Mouse (Mus musculus): ENCODE measurements around the gene Dner.

Gene Dner

DNA sequence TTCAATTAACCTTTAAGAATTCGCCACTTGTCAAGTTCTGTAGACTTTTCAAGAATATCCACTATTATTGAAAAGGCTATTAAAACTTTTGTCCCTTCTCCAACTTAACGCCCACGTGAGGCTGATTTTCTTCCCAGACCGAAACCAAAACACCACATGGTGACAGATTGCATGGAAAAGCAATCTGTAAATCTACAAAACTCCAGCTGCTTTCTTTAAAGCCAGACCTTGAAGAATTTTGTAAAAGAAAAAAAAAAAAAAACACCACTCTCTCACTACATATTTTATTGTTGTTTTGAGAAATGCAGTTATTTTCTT is 173.1 kb downstream of the Dner start:
- DNase-seq = no peak

- DNase-seq = no peak
These were observed 173.6 kb downstream of the Dner start for GRCm38 (mm10) chr1:84522256-84522962.

DNA sequence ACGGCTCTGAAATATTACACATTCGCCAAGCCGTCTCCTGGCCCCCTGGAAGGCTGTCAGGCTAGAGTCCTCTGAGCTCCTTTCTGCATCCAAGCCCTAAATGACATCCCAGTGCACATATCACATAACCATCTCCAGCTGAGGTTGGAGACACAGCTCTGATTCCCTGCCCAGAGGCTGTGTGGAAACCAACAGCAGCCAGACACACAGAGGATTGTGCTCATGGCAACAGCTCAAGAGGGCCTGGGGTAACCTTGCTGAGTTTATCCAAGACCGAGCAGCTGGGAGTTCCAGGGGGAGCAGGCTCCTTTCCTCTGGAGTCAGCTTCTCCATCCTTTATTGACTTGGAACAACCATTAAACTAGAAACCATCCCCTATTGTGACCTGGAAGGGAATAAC is 177.7 kb downstream of the Dner start:
- no peak for DNase-seq

- no peak for DNase-seq
These were observed 182.8 kb downstream of the Dner start for GRCm38 (mm10) chr1:84513201-84513600.

- no peak for DNase-seq
These were observed 187.5 kb downstream of the Dner start for GRCm38 (mm10) chr1:84508510-84508909.

DNA sequence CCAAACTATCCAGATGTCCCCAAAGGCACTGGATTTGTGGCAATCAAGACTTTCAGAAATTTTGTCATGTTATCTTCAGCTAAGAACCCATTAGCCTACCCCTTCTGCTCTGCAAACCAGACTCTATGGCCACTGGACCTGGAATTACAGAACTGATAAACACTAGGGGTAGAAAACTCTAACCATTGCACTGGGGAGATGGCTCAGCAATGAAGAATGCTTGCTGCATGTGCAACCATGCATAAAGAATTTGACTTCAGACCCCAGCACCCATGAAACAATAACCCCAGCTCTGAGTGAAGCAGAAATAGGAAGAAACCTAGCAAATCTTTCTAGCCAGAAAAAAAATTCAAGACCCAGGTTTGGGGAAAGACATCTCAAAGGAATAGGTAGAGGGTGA is 188.5 kb downstream of the Dner start:
- DNase-seq = no peak

DNA sequence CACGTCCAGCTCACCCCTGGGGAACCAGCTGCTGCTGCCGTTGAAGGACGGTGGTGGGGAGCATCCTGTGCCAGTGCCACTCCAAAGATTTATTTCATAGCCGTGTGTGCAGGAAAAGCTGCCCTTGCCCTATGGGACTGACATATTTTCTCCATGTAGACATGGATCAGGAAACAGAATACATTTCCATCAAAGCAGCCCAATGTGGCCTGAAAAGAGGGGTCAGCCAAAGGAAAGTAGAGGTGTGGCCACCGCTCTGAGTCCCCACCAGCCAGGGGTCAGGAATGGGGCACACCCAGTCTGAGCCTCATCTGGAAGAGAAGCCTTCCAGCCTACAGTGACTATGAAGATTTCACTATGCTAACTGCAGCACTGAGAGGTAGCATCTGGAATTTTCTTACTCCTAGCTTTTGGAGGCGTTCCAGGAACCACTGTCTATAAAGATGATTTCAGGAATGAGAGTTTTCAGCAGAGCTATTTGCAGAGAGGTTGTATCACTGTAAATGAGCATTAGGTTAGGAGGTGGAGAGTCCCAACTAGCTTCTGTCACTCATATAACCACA is 189.0 kb downstream of the Dner start:
- no peak for DNase-seq

DNA sequence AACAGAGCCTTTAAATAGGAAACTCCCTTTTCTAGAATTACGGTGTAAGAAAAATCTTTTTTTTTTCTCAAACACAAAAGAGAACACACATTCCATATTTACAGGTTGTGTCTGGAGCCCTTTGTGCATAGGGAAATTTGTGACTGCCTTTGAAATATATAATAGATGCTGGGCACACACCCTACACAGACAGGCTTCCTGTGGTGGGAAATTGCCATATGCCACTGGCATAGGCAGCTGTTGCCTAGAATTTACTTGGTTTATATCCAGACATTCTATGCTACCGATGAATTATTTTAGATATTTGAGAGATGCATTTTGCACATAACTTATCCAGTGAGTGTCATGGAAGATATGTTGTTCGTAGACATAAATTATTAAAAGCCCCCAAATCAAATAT is 195.3 kb downstream of the Dner start:
- DNase-seq = no peak

GRCm38 (mm10) chr1:84491732-84492131 is 204.3 kb downstream of the Dner start:
- no peak for DNase-seq

- no peak for DNase-seq
These were observed 207.5 kb downstream of the Dner start for GRCm38 (mm10) chr1:84488546-84488945.

DNA sequence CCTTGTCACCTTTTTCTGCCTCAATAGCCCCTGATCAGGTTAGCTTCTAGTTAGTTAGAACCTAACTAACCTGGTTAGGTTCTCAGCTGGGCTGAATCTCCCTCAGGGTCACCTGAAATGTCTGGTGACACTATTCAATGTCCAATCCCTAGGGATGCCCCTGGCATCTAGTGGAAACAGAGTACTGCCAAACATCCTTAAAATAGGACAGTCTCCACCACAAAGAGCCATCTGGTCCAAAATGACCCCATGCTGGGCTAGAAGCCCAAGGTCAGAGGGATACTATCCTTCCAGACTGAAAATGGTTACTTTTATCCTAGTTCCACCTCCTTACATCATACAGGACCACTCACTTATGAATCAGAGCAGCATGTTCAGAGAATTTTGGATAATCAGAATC is 211.0 kb downstream of the Dner start:
- DNase-seq = peak; percentile 60

- no peak for DNase-seq
These were observed 211.4 kb downstream of the Dner start for GRCm38 (mm10) chr1:84484577-84484976.

DNA sequence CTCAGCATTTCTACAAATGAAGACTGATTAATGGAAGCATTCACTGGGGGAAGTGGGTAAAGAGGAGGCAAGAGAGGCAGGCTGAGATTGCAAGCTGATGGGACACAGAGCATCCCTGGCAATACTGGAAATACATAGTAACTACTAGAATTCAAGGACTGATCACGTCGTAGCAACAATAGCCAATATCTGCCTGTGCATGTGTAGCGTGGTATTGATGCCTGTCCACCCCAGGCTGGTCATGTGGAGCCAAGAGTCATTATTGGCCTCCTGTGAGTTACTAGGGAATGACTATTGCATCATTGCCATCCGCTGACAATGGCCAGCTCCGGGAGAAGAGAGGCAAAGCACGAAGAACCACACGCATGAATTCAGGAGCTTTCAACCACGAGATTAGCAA is 216.0 kb downstream of the Dner start:
- DNase-seq = no peak

- DNase-seq = no peak
These were observed 221.7 kb downstream of the Dner start for GRCm38 (mm10) chr1:84474274-84474673.

GRCm38 (mm10) chr1:84472260-84472659 is 223.8 kb downstream of the Dner start:
- no peak for DNase-seq

GRCm38 (mm10) chr1:84470342-84470741 is 225.7 kb downstream of the Dner start:
- DNase-seq = no peak

DNA sequence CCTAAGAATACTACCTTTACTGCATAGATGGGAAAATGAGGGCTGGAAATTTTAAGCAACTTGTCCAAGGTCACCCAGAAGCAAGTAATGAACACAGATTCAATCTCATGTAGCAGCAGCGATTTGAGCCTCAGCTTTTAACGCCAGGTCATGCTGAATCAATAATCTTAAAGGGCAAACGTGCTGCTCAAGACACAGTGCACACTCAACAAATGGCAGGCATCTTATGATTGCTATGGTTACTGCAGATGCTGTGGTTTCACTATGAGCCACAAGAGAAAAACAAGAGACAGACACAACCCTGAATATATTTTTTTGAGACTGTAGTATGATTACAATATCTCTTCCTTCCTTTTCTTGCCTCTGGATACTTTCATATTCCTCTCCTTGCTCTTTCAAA is 228.4 kb downstream of the Dner start:
- DNase-seq = no peak

GRCm38 (mm10) chr1:84464761-84465160 is 231.3 kb downstream of the Dner start:
- no peak for DNase-seq

DNA sequence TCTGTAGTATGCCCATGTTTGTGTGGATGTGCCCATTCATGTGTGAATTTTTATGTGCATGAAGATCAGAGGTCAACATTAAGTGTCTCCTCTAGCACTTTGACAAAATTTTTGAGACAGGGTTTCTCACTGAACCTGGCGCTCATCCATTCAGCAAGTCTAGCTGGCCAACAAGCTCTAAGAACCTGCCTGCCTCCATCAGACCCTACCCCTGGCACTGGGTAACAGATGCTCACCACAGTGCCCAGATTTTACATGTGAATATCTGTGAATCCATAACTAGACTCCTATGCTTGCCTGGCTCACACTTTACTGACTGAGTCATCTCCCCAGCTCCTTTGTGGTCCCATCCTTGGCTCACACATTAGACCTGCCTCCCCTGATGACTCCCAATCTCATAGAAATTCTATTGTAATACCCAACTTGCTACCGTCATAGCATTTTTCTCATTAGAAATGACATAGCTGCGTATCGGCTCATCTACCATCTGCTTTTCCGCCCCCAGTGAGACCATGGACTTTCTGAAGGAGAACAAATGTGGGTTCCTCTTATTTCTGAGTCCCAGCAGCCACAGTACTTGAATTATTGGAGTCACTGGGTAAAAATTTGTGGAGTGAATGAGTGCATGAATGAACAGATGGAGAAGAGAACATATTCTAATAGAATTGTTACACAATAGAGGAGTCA is 231.9 kb downstream of the Dner start:
- no peak for DNase-seq

- DNase-seq = no peak
These were observed 246.3 kb downstream of the Dner start for GRCm38 (mm10) chr1:84449566-84450278.

- no peak for DNase-seq
These were observed 252.4 kb downstream of the Dner start for GRCm38 (mm10) chr1:84443640-84444039.

GRCm38 (mm10) chr1:84443050-84443449 is 253.0 kb downstream of the Dner start:
- DNase-seq = no peak

GRCm38 (mm10) chr1:84441419-84441818 is 254.6 kb downstream of the Dner start:
- no peak for DNase-seq

- DNase-seq = no peak
These were observed 258.5 kb downstream of the Dner start for GRCm38 (mm10) chr1:84437565-84437964.
